Mouse (Mus musculus) ES-E14 (cell line): ENCODE data around the gene Pam. TPM values are rescaled to one million over a fixed set of nuclear protein-coding genes. Genes with fewer than 3 reads are reported as not detected.

Experiments used
- DNase-seq: peaks from one replicate; pipeline ENCODE4 v3.0.0-alpha.2; 2013; ENCODE audit warnings: low read depth, low spot score
- H3K27ac ChIP-seq: 2 replicates; pipeline ENCODE4 v1.5.1; 2012; ENCODE audit warnings: low read depth, mild to moderate bottlenecking, low read length, moderate library complexity, mixed read lengths; ENCODE audit not compliant: poor library complexity, insufficient read depth, severe bottlenecking
- H3K36me3 ChIP-seq: 2 replicates; pipeline ENCODE4 v1.6.1; 2012; ENCODE audit warnings: mild to moderate bottlenecking, low read length, moderate library complexity, mixed read lengths; ENCODE audit not compliant: control insufficient read depth, poor library complexity, insufficient read depth, severe bottlenecking
- H3K4me1 ChIP-seq, 2 experiments: fragments of 150-350 bp in 1 of 2; sonication (generic) in 1 of 2; 2 replicates each; pipeline ENCODE4 v1.6.1; 2012; ENCODE audit warnings: low read length in 2 of 2, mild to moderate bottlenecking in 1 of 2, mixed read lengths in 1 of 2; ENCODE audit not compliant: control insufficient read depth in 2 of 2, insufficient read depth in 2 of 2, poor library complexity in 1 of 2
- H3K4me3 ChIP-seq, 2 experiments: fragments of 150-350 bp in 1 of 2; sonication (generic) in 1 of 2; 2 replicates each; pipeline ENCODE4 v1.5.1; 2012; ENCODE audit warnings: low read length in 2 of 2, low read depth in 1 of 2, mild to moderate bottlenecking in 1 of 2, mixed read lengths in 1 of 2; ENCODE audit not compliant: insufficient read depth in 1 of 2, poor library complexity in 1 of 2, severe bottlenecking in 1 of 2
- H3K9ac ChIP-seq: 2 replicates; pipeline ENCODE4 v1.6.1; 2012; ENCODE audit warnings: low read depth, mild to moderate bottlenecking, low read length, mixed read lengths; ENCODE audit not compliant: poor library complexity, insufficient read depth, severe bottlenecking
- H3K9me3 ChIP-seq: fragments of 150-350 bp; sonication (generic); 2 replicates; pipeline ENCODE4 v1.6.1; 2012; ENCODE audit warnings: low read depth, mild to moderate bottlenecking, low read length; ENCODE audit not compliant: control insufficient read depth, insufficient read depth
- CHD2 ChIP-seq: IDR thresholded peaks from 2 replicates; pipeline ENCODE4 v1.6.1; 2014; ENCODE audit warnings: mild to moderate bottlenecking, low read depth, low read length, inconsistent platforms
- HCFC1 ChIP-seq: IDR thresholded peaks from 2 replicates; pipeline ENCODE4 v1.6.1; 2012; ENCODE audit warnings: low read length, inconsistent platforms, borderline replicate concordance; ENCODE audit not compliant: insufficient read depth
- MAFK ChIP-seq: IDR thresholded peaks from 2 replicates; pipeline ENCODE4 v1.6.1; 2014; ENCODE audit warnings: mild to moderate bottlenecking, low read depth, low read length, inconsistent platforms; ENCODE audit not compliant: insufficient read depth
- ZC3H11A ChIP-seq: IDR thresholded peaks from 2 replicates; pipeline ENCODE4 v1.6.1; 2012; ENCODE audit warnings: low read depth, mild to moderate bottlenecking, inconsistent platforms, low read length, borderline replicate concordance
- ZNF384 ChIP-seq: IDR thresholded peaks from 2 replicates; pipeline ENCODE4 v1.6.1; 2012; ENCODE audit warnings: low read depth, low read length, inconsistent platforms
- in situ Hi-C, 2 experiments: fragments of 600-800 bp; cut with MboI; formaldehyde crosslinking; loops; one replicate each; pipeline ENCODE4 v1.15.1; 2025; ENCODE audit warnings: low sequenced_read_pairs in 2 of 2, inconsistent platforms in 1 of 2; ENCODE audit not compliant: unreplicated experiment in 2 of 2
- total RNA-seq: library from RNA; depleted of rRNA; stranded (reverse); fragments of 300-350 nt; gene quantifications from 2 replicates; pipeline ENCODE4 v1.2.3, GENCODE M21; 2012

Pam gene
- total RNA-seq, 1 experiment: 16.0 TPM

- Histone ChIP-seq H3K36me3 (peaks cover 8% of the 10 kb centered on the region), H3K4me3 (no peak overlapping the region), H3K27ac (no peak overlapping the region), H3K9ac (no peak overlapping the region), H3K9me3 (no peaks in the 10 kb centered on the region), H3K4me1 (no peaks in the 10 kb centered on the region)
- DNase-seq: no peak
- TF ChIP-seq ZNF384 (no peak), HCFC1 (no peak), CHD2 (no peak), MAFK (peak; percentile 67), ZC3H11A (no peak)
- in situ Hi-C loops: no loop called here
Observed at GRCm38 (mm10) chr1:97748163-97748562, 347.3 kb downstream of the Pam start.

GRCm38 (mm10) chr1:97746261-97746660, 349.2 kb downstream of the Pam start:
- H3K4me3 ChIP-seq: no peak overlapping the region
- peaks cover 10% of the 10 kb centered on the region for H3K36me3 ChIP-seq
- H3K9ac ChIP-seq: no peak overlapping the region
- no peak for DNase-seq
- H3K4me1 ChIP-seq: no peaks in the 10 kb centered on the region
- no peak for TF ChIP-seq MAFK
- no peak for TF ChIP-seq HCFC1
- TF ChIP-seq CHD2: no peak
- no peak for TF ChIP-seq ZNF384
- no peak for TF ChIP-seq ZC3H11A
- in situ Hi-C loops: no loop called here
- H3K27ac ChIP-seq: no peak overlapping the region
- H3K9me3 ChIP-seq: no peaks in the 10 kb centered on the region

DNA sequence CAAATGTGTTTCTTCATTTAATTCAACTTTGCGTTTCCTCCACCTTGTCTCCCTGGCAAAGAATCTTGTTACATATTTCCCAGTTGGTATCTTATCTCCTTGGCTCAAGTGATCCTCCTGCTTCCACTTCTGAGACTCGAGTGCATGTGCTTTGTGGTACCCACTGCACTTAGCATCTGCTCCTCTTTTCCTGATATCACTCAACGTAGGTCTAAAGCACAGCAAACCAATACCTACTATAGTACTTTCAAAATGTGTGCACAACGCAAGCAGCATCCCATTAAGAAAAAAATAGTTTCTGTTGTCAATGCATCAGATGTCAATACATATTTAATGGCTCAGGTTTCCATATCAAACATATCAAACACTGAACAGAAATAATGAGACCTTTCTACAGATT, 349.7 kb downstream of the Pam start:
- in situ Hi-C loops: no loop called here
- Histone ChIP-seq H3K4me3 (no peak overlapping the region), H3K27ac (no peak overlapping the region), H3K9me3 (no peaks in the 10 kb centered on the region), H3K36me3 (peaks cover 10% of the 10 kb centered on the region), H3K4me1 (no peaks in the 10 kb centered on the region), H3K9ac (no peak overlapping the region)
- DNase-seq: no peak
- TF ChIP-seq CHD2 (no peak), MAFK (no peak), HCFC1 (no peak), ZNF384 (no peak), ZC3H11A (no peak)
